Mouse (Mus musculus) forebrain, embryonic 13.5 days (tissue): ENCODE measurements around the gene Olfr56. TPM values are rescaled to one million over a fixed set of nuclear protein-coding genes. Genes with fewer than 3 reads are reported as not detected.
"Not testable (repeated sequence)": the region's sequence is repeated elsewhere in the genome, so short reads cannot be mapped to it uniquely, and the experiment has no call there.

ENCODE experiments used
- ATAC-seq: fragments of 200-750 bp; cut with Nextera tagmentation; 2 replicates; pipeline ENCODE4 v1.8.0; 2017
- H3K27ac ChIP-seq: fragments of 300-500 bp; sonication (generic); 2 replicates; pipeline ENCODE4 v1.5.1; 2015; ENCODE audit warnings: inconsistent platforms, mild to moderate bottlenecking, moderate library complexity
- H3K27me3 ChIP-seq: fragments of 300-500 bp; sonication (generic); 2 replicates; pipeline ENCODE4 v1.6.1; 2015; ENCODE audit warnings: mild to moderate bottlenecking, inconsistent platforms
- H3K36me3 ChIP-seq: fragments of 300-500 bp; sonication (generic); 2 replicates; pipeline ENCODE4 v1.6.1; 2015; ENCODE audit warnings: mild to moderate bottlenecking, inconsistent platforms; ENCODE audit not compliant: poor library complexity, severe bottlenecking
- H3K4me1 ChIP-seq: fragments of 300-500 bp; sonication (generic); 2 replicates; pipeline ENCODE4 v1.6.1; 2015; ENCODE audit warnings: inconsistent platforms
- H3K4me2 ChIP-seq: fragments of 300-500 bp; sonication (generic); 2 replicates; pipeline ENCODE4 v1.6.1; 2015; ENCODE audit warnings: inconsistent platforms, mild to moderate bottlenecking, moderate library complexity
- H3K4me3 ChIP-seq: fragments of 300-500 bp; sonication (generic); 2 replicates; pipeline ENCODE4 v1.5.1; 2015; ENCODE audit warnings: mild to moderate bottlenecking, inconsistent platforms
- H3K9ac ChIP-seq: fragments of 300-500 bp; sonication (generic); 2 replicates; pipeline ENCODE4 v1.6.1; 2015; ENCODE audit warnings: mild to moderate bottlenecking, inconsistent platforms
- H3K9me3 ChIP-seq: fragments of 300-500 bp; sonication (generic); replicated peaks from 2 replicates; pipeline ENCODE4 v1.6.1; 2016; ENCODE audit warnings: inconsistent platforms
- WGBS: fragments of 180-500 bp; shearing (Covaris S2); methylation state at CpG from one replicate; pipeline ENCODE4 v1.1.7; 2015; 5-methylcytosine and 5-hydroxymethylcytosine counted together
- polyA plus RNA-seq: library from polyadenylated mRNA; unstranded; fragments of >200 nt; fragmentation: Nextera tagmentation; extraction: Ambion mirVana; gene quantifications from 2 replicates; pipeline ENCODE4 v1.2.1, GENCODE M21; 2015

The Olfr56 gene
- not detected in 2 replicates for polyA plus RNA-seq

DNA sequence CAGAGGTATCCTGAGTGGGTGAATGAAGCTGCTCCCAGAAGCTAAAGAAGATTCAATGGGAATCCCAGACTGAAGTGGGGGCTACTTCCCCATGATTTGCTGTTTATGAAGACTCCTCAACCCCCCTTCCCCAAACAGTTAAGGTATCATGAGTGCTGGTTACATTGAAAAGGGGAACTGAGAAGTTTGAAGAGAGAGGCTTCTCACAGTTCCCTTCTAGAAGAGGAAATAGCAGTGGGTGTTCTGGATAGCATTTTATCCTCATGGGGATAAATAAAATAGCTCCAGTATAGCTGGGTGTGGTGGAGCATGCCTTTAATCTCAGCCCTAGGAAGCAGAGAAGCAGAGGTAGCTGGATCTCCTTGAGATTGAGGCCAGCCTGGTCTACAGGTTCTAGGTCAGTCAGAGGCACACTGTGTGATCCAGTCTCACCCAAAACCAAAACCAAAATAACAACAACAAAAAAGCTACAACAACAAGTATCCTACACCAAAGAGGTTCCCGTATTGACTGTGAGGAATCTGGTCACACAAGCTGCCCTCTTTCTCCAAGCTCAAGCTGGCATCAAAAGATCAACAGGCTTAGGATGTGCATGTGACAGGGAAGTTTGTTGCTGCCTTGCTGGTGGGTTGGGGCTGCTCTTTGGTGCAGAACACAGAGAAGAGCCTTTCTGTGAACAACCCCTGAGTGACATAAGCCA, at the start of gene Olfr56:
Gene Olfr56 (plus strand): TSS at position 650 of the 700 bp plus-strand sequence.
- ATAC-seq, H3K36me3 ChIP-seq, H3K4me1 ChIP-seq, H3K27ac ChIP-seq, H3K9ac ChIP-seq, H3K9me3 ChIP-seq, H3K27me3 ChIP-seq, H3K4me3 ChIP-seq, H3K4me2 ChIP-seq: not testable (repeated sequence)
- no CpG with 5 or more reads among the region's 1 CpGs for WGBS

DNA sequence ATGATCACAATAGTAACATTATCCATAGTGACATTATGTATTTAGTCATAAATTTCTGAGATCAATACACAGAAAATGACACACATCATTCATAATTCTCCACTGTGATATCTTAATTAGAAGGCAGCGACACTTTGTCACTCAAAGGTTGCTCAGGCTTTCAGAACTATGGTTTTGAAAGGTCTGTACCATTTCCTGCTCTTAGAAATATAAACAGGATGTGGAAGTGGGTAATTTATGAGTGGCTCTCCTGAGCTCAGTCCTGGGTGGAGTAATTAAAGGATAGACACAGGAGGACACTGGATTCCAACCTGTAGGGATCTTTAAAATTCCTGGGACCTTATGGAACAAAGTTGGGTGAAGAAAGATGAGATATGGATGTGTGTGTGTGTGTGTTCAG, 45.3 kb upstream of the Olfr56 start:
- WGBS = 72% methylated on average over 1 of the region's 1 CpGs
- H3K4me3 ChIP-seq, H3K36me3 ChIP-seq, H3K9me3 ChIP-seq, H3K27me3 ChIP-seq, H3K9ac ChIP-seq, H3K27ac ChIP-seq, H3K4me2 ChIP-seq, ATAC-seq, H3K4me1 ChIP-seq: not testable (repeated sequence)

DNA sequence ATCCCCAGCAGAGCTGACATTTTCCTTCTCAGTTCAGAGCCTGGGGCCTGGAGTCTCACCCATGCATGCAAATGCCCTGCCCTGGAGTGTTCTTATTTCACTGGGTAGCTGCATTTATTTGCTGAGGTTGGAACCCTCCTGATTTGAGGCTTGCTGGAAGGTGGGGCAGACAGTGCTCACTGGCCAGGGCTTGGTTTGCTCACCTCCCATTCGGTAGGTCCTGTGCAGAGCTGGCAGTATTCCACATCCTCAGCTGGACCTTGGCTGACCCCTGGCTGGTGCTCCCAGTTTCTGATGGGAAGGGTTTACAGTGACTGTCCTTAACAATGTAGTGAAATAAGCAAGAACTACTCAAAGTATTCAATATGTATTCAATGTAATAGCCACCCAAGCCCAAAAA, 44.8 kb upstream of the Olfr56 start:
- H3K9me3 ChIP-seq, H3K36me3 ChIP-seq, H3K27me3 ChIP-seq, H3K9ac ChIP-seq, ATAC-seq, H3K4me3 ChIP-seq, H3K4me2 ChIP-seq, H3K27ac ChIP-seq, H3K4me1 ChIP-seq: not testable (repeated sequence)
- WGBS = 81% methylated on average over 1 of the region's 1 CpGs

DNA sequence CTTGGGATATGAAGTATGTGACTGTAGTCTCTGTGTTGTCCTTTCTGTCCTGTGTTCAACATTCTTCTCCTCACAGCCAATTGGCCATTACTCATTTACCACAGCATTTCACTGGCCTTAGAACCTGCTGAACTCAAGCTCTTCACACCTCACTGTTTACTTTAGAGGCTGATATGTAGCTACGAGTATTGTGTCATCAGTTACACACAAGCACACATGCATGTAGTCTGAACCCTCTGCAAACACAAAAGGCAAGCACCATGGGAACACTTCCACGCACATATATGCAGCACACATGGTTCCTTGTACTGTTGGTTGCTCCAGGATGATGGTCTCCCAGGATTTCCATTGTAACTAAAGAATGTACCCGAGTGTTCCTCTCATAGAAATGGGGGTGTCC, 43.4 kb upstream of the Olfr56 start:
- H3K4me2 ChIP-seq = not testable (repeated sequence)
- no CpG with 5 or more reads among the region's 3 CpGs for WGBS

DNA sequence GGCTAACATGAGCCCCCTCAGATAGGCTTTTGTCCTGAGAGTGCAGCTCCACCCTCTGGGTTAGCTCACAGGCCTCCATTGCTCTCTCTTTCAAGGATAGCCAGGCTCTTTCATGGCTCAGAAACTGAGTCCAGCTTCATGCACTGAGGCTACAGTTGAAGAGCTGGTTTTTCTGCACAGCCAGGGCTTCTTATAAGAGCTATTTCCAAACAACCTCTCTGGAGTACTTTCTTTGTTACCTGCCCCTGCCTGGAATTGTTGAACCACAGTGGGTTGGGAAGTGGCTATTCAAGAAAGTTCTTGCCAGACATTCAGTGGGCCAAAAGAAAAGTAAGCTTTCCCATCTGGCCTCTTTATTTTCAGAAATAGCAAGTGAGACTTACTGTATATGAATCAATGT, 39.4 kb upstream of the Olfr56 start:
- ATAC-seq, H3K9ac ChIP-seq, H3K4me2 ChIP-seq, H3K4me3 ChIP-seq, H3K36me3 ChIP-seq, H3K4me1 ChIP-seq, H3K27me3 ChIP-seq, H3K27ac ChIP-seq, H3K9me3 ChIP-seq: not testable (repeated sequence)

More for the DNA sequence above, 43.4 kb upstream of the Olfr56 start:
- not testable (repeated sequence) for H3K9ac ChIP-seq, ATAC-seq, H3K27me3 ChIP-seq, H3K9me3 ChIP-seq, H3K4me3 ChIP-seq, H3K27ac ChIP-seq, H3K36me3 ChIP-seq, H3K4me1 ChIP-seq

DNA sequence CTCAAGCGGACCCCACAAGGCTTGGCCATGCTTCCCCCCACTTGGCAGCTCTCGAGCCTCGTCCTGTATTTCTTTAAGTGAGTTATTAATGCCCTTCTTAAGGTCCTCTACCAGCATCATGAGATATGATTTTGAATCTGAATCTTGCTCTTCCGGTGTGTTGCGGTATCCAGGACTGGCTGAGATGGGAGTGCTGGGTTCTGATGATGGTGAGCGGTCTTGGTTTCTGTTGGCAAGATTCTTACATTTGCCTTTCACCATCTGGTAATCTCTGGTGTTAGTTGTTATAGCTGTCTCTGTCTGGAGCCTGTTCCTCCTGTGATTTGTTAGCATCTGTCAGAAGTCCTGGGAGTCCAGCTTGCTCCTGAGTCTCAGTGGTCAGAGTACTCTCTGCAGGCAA, 32.6 kb upstream of the Olfr56 start, which contains the start of gene Psme2b:
Gene Psme2b (minus strand): TSS at position 101 of the 400 bp plus-strand sequence.
- H3K27ac ChIP-seq, ATAC-seq, H3K27me3 ChIP-seq, H3K4me2 ChIP-seq, H3K4me1 ChIP-seq, H3K36me3 ChIP-seq, H3K9me3 ChIP-seq, H3K4me3 ChIP-seq, H3K9ac ChIP-seq: not testable (repeated sequence)
- 91% methylated on average over 6 of the region's 6 CpGs for WGBS

DNA sequence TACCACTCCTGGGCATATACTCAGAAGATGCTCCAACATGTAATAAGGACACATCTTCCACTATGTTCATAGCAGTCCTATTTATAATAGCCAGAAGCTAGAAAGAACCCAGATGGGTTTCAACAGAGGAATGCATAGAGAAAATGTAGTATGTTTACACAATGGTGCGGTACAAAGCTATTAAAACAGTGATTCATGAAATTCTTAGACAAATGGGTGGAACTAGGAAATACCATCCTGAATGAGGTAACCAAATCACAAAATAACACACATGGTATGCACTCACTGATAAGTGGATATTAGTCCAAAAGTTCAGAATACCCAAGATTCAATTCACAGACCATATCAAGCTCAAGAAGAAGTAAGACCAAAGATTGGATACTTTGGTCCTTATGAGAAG, 4.0 kb upstream of the Olfr56 start:
- WGBS = no CpG with 5 or more reads among the region's 1 CpGs
- H3K36me3 ChIP-seq = not testable (repeated sequence)

DNA sequence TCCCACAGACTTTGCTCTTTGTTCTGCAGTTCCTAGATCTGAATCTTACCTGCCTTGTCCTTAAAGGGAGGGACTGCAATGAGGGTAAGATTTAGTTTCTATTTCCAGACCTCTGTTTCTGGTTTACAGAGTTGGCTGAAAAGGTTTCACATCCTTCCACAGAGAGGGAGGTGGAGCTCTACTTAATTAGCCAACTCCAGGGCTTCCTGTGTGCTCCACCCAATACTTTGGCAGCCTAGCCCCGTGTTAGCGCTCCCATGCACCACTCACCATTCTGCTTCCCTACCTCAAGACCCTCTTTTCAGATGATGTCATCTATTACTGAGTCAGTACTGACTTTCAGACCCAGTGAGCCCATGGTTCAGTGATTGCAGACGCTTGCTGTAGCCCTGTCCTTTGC, 562 bp downstream of the Olfr56 start, which contains the start of gene 9930111J21Rik1:
Gene 9930111J21Rik1 (minus strand): TSS at position 148 of the 400 bp plus-strand sequence.
- H3K4me3 ChIP-seq, H3K4me1 ChIP-seq, H3K27me3 ChIP-seq, H3K9me3 ChIP-seq, H3K4me2 ChIP-seq, H3K9ac ChIP-seq, H3K36me3 ChIP-seq, ATAC-seq, H3K27ac ChIP-seq: not testable (repeated sequence)
- WGBS = no CpG with 5 or more reads among the region's 3 CpGs

More for the DNA sequence above, 4.0 kb upstream of the Olfr56 start:
- H3K27ac ChIP-seq, H3K27me3 ChIP-seq, ATAC-seq, H3K4me3 ChIP-seq, H3K4me2 ChIP-seq, H3K9ac ChIP-seq, H3K4me1 ChIP-seq, H3K9me3 ChIP-seq: not testable (repeated sequence)

DNA sequence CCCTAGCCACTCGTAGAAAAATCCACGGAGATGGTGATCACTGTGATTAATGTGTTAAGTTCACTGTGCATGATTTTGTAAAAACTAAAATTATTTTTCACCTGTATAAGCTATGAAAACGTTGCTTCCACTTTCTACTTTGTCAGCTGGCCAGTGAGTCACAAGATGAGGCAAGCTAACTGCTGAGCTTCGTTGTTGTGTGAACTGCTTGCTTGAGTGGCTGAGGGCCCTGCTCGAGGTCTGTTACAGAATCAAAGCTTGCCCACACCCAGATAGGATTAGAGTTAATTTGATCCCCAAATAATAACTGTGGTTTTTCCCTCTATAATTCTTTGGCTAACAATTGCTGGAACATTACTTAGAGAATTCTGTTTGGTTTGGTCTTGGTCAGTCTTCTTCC, 1.4 kb downstream of the Olfr56 start:
- not testable (repeated sequence) for H3K27me3 ChIP-seq, H3K27ac ChIP-seq, H3K9ac ChIP-seq

DNA sequence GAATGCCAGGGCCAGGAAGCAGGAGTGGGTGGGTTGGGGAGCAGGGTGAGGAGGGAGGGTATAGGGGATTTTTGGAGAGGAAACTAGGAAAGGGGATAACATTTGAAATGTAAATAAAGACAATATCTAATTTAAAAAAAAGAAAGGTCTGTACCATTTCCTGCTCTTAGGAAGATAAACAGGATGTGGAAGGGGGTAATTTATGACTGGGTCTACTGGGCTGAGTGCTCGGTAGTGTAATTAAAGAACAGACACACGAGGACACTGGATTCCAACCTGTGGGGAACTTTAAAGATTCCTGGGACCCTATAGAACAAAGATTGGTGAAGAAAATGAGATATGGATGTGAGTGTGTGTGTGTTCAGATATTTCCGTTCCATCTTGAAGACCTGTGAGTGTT, 4.2 kb downstream of the Olfr56 start:
- not testable (repeated sequence) for H3K36me3 ChIP-seq, H3K27ac ChIP-seq, H3K4me1 ChIP-seq, H3K4me2 ChIP-seq, H3K4me3 ChIP-seq, H3K9ac ChIP-seq, ATAC-seq, H3K9me3 ChIP-seq, H3K27me3 ChIP-seq
- no CpG with 5 or more reads among the region's 3 CpGs for WGBS

More for the DNA sequence above, 1.4 kb downstream of the Olfr56 start:
- WGBS = no CpG with 5 or more reads among the region's 5 CpGs
- not testable (repeated sequence) for H3K4me3 ChIP-seq, ATAC-seq, H3K4me1 ChIP-seq, H3K36me3 ChIP-seq, H3K4me2 ChIP-seq, H3K9me3 ChIP-seq

DNA sequence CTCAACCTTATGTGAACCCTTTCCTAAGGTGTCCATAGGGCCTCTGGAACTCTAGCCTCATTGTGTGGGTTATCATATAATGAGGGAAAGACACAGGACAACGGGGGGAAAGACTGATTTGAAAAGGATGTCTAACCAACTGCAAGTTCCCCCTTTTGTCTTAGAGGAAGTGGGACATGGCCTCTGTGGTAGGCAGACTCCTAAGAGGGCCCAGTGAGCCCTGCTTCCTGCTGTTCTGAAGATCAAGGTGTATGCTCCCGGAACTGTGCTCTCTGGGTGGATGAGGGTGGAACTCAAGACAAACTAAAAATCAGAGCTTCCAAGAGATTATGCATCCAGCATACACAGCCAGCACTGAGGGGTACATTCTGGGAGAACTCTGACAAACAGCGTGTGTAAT, 9.5 kb downstream of the Olfr56 start:
- H3K9me3 ChIP-seq, H3K27me3 ChIP-seq, H3K4me3 ChIP-seq, H3K27ac ChIP-seq, H3K9ac ChIP-seq, H3K4me2 ChIP-seq, H3K4me1 ChIP-seq, ATAC-seq, H3K36me3 ChIP-seq: not testable (repeated sequence)
- 86% methylated on average over 2 of the region's 3 CpGs for WGBS

DNA sequence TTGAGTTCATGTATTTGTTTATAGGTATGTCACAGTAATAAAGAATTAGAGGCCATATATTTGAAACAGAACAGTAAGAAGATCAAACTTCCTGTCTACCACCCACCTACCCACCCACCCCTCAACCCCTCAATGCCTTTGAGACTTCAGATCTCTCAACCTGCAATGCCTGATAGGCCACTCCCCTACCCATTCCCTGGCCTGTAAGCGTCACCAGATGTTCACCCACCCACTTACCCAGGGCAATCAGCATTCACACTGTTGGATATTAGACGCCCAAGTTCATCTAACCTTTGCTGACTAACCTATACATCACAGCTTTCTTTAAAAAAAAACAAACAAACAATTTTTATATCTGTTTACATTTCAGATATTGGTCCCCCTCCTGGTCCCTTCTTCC, 11.3 kb downstream of the Olfr56 start:
- not testable (repeated sequence) for H3K36me3 ChIP-seq, H3K27ac ChIP-seq, H3K9ac ChIP-seq, H3K4me1 ChIP-seq, H3K4me3 ChIP-seq, H3K9me3 ChIP-seq, H3K4me2 ChIP-seq, ATAC-seq, H3K27me3 ChIP-seq
- WGBS = 88% methylated on average over 2 of the region's 2 CpGs
